Mouse (Mus musculus): ENCODE measurements around the gene Cbx3. TPM values are rescaled to one million over a fixed set of nuclear protein-coding genes. Genes with fewer than 3 reads are reported as not detected.

The Cbx3 gene
- polyA plus RNA-seq, 1 experiment from 2014 or later = 174 TPM

- DNase-seq (no peak), ATAC-seq (no peak)
- no peak for TF ChIP-seq EP300 (IDR thresholded peaks at IDR 0.05; ENCODE audit: low read depth)
- no peak overlapping the region for H3K27ac ChIP-seq (ENCODE audit: low read depth)
- 84% methylated on average over 5 of the region's 5 CpGs for WGBS (ENCODE audit: insufficient replicate concordance)
- peaks cover 5% of the 10 kb centered on the region; the same call in 1 of the 2 replicates for H3K9me3 ChIP-seq (ENCODE audit: low read length)
- H3K4me3 ChIP-seq (ENCODE audit: low read depth, low read length) = no peak overlapping the region
- H3K27me3 ChIP-seq (ENCODE audit: insufficient read depth, low read length) = no peaks in the 10 kb centered on the region
- H3K4me2 ChIP-seq (ENCODE audit: low read depth, low read length) = no peak overlapping the region
- H3K36me3 ChIP-seq (replicated peaks; ENCODE audit: insufficient read depth, low read length) = peaks cover 12% of the 10 kb centered on the region
- no peak overlapping the region for H3K9ac ChIP-seq (replicated peaks)
- no peaks in the 10 kb centered on the region; the same call in 1 of the 2 replicates for H3K4me1 ChIP-seq (ENCODE audit: insufficient read depth)
These were observed 16.6 kb downstream of the Cbx3 start for GRCm38 (mm10) chr6:51486731-51487130.

GRCm38 (mm10) chr6:51489787-51490186 lies 19.6 kb downstream of the Cbx3 start:
- Histone ChIP-seq H3K4me1 (ENCODE audit: insufficient read depth) (no peaks in the 10 kb centered on the region; the same call in 1 of the 2 replicates), H3K9me3 (ENCODE audit: low read length) (peaks cover 5% of the 10 kb centered on the region; the same call in 1 of the 2 replicates), H3K4me3 (ENCODE audit: low read depth, low read length) (no peak overlapping the region), H3K9ac (replicated peaks) (no peak overlapping the region), H3K36me3 (replicated peaks; ENCODE audit: insufficient read depth, low read length) (no peaks in the 10 kb centered on the region), H3K27me3 (ENCODE audit: insufficient read depth, low read length) (no peaks in the 10 kb centered on the region), H3K27ac (ENCODE audit: low read depth) (no peak overlapping the region), H3K4me2 (ENCODE audit: low read depth, low read length) (no peak overlapping the region)
- 49% methylated on average over 2 of the region's 2 CpGs for WGBS (ENCODE audit: insufficient replicate concordance)
- no peak for TF ChIP-seq EP300 (IDR thresholded peaks at IDR 0.05; ENCODE audit: low read depth)
- TF ChIP-seq CTCF (IDR thresholded peaks at IDR 0.05; ENCODE audit: low read depth) = no peak
- ATAC-seq (peak; percentile 80), DNase-seq (no peak)

- Histone ChIP-seq H3K4me1 (ENCODE audit: insufficient read depth) (no peaks in the 10 kb centered on the region), H3K27me3 (ENCODE audit: insufficient read depth, low read length) (no peaks in the 10 kb centered on the region), H3K4me3 (ENCODE audit: low read depth, low read length) (no peak overlapping the region), H3K27ac (ENCODE audit: low read depth) (no peak overlapping the region), H3K4me2 (ENCODE audit: low read depth, low read length) (no peak overlapping the region), H3K9ac (replicated peaks) (no peak overlapping the region), H3K36me3 (replicated peaks; ENCODE audit: insufficient read depth, low read length) (no peaks in the 10 kb centered on the region), H3K9me3 (ENCODE audit: low read length) (no peaks in the 10 kb centered on the region)
- DNase-seq (no peak), ATAC-seq (no peak)
- WGBS (ENCODE audit: insufficient replicate concordance) = 54% methylated on average over 8 of the region's 8 CpGs
- TF ChIP-seq CTCF (IDR thresholded peaks at IDR 0.05; ENCODE audit: low read depth) (no peak), EP300 (IDR thresholded peaks at IDR 0.05; ENCODE audit: low read depth) (no peak)
These were observed 27.4 kb downstream of the Cbx3 start for GRCm38 (mm10) chr6:51497321-51498111.

DNA sequence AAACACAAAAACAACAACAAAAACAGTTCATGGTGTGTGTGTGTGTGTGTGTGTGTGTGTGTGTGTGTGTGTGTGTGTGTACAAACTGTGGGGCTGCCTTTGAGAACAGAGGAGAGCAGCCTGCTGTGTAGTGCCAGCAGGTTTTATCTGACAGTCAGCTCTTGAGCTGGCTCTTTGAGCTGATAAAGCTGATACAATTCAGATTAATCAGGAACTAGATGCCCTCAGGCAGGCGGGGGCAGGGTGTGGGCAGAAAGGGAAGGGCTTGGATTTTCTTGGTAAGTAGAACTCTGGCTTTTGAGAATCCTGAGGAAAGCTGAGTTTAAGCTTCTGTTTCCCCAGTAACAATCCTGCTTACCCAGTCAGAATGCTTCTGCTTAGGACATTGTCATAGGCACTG lies 35.5 kb downstream of the Cbx3 start:
- TF ChIP-seq CTCF (IDR thresholded peaks at IDR 0.05; ENCODE audit: low read depth) (no peak), EP300 (IDR thresholded peaks at IDR 0.05; ENCODE audit: low read depth) (no peak)
- DNase-seq (no peak), ATAC-seq (no peak)
- no peaks in the 10 kb centered on the region for H3K9me3 ChIP-seq (ENCODE audit: low read length)
- H3K4me2 ChIP-seq (ENCODE audit: low read depth, low read length) = no peak overlapping the region
- no peaks in the 10 kb centered on the region for H3K27me3 ChIP-seq (ENCODE audit: insufficient read depth, low read length)
- no peak overlapping the region for H3K9ac ChIP-seq (replicated peaks)
- no peak overlapping the region for H3K4me3 ChIP-seq (ENCODE audit: low read depth, low read length)
- H3K4me1 ChIP-seq (ENCODE audit: insufficient read depth) = 0 out of 2 replicates have a peak, but pooled peaks cover 4% of the 10 kb centered on the region
- 29% methylated on average over 1 of the region's 1 CpGs for WGBS (ENCODE audit: insufficient replicate concordance)
- H3K27ac ChIP-seq (ENCODE audit: low read depth) = no peak overlapping the region
- H3K36me3 ChIP-seq (replicated peaks; ENCODE audit: insufficient read depth, low read length) = no peaks in the 10 kb centered on the region

- H3K4me1 ChIP-seq (ENCODE audit: insufficient read depth) = 0 out of 2 replicates have a peak, but pooled peaks cover 4% of the 10 kb centered on the region
- no peak overlapping the region for H3K27ac ChIP-seq (ENCODE audit: low read depth)
- DNase-seq (no peak), ATAC-seq (no peak)
- no peaks in the 10 kb centered on the region for H3K27me3 ChIP-seq (ENCODE audit: insufficient read depth, low read length)
- no peaks in the 10 kb centered on the region for H3K36me3 ChIP-seq (replicated peaks; ENCODE audit: insufficient read depth, low read length)
- H3K9me3 ChIP-seq (ENCODE audit: low read length) = no peaks in the 10 kb centered on the region
- TF ChIP-seq CTCF (IDR thresholded peaks at IDR 0.05; ENCODE audit: low read depth) (no peak), EP300 (IDR thresholded peaks at IDR 0.05; ENCODE audit: low read depth) (no peak)
- 68% methylated on average over 2 of the region's 2 CpGs for WGBS (ENCODE audit: insufficient replicate concordance)
- no peak overlapping the region for H3K4me2 ChIP-seq (ENCODE audit: low read depth, low read length)
- H3K4me3 ChIP-seq (ENCODE audit: low read depth, low read length) = no peak overlapping the region
- no peak overlapping the region for H3K9ac ChIP-seq (replicated peaks)
These were observed 37.4 kb downstream of the Cbx3 start for GRCm38 (mm10) chr6:51507556-51507955.

DNA sequence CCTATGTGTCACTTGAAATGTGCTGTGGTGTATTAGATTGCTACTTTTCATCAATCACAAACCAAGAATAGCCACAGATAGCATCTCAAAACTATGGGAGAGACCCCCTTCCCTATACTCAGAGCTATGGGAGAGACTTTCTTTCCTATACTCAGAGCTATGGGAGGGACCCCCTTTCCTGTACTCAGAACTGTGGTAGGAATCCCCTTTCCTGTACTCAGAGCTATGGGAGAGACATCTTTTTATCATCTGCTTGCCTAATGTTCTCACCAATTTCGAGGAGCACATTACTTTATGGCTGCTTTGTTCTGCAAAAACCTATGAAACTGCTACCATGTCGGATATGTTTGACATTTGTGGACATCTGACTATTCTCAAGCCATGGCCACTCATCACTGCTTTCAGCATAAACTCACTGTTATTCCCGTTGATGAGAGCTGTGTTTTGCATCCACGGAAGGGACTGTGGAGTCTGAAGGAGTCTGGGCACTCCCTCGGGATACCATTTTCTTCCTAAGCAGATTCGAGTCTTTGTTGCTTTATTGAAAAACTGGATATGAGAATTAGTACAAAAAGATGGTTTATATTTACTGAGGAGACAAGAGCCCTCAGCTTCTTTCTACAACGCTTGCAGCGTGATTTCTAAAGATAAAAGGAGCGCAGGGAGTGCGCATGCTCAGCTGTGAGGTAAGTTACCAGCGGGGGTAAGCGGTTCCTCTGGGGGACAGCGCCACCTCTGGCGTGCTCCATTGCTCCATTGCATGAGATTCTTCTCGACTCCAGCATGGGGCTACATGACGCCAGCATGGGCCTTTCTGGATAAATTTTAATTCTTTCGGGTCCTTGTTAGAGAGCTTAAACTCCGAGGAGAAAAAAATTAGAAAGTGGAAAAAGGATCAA lies 38.8 kb downstream of the Cbx3 start:
- Histone ChIP-seq H3K4me3 (ENCODE audit: low read depth, low read length) (0 out of 2 replicates have a peak overlapping the region, but pooled peaks have one; percentile 8), H3K9me3 (ENCODE audit: low read length) (no peaks in the 10 kb centered on the region), H3K36me3 (replicated peaks; ENCODE audit: insufficient read depth, low read length) (no peaks in the 10 kb centered on the region), H3K4me1 (ENCODE audit: insufficient read depth) (0 out of 2 replicates have a peak, but pooled peaks cover 4% of the 10 kb centered on the region), H3K9ac (replicated peaks) (no peak overlapping the region), H3K27ac (ENCODE audit: low read depth) (no peak overlapping the region), H3K27me3 (ENCODE audit: insufficient read depth, low read length) (no peaks in the 10 kb centered on the region), H3K4me2 (ENCODE audit: low read depth, low read length) (peak overlapping the region; percentile 58)
- DNase-seq (peak; percentile 88), ATAC-seq (peak; percentile 70; the same call in 1 of the 2 replicates)
- TF ChIP-seq CTCF (IDR thresholded peaks at IDR 0.05; ENCODE audit: low read depth) (peak; percentile 82), EP300 (IDR thresholded peaks at IDR 0.05; ENCODE audit: low read depth) (no peak)
- 24% methylated on average over 18 of the region's 18 CpGs for WGBS (ENCODE audit: insufficient replicate concordance)
